Mouse (Mus musculus): Measurements from ENCODE around the gene Itpr2.

Gene Itpr2

GRCm38 (mm10) chr6:146157983-146158535 lies 344.0 kb downstream of the Itpr2 start:
- DNase-seq (ENCODE audit: low spot score) = no peak

DNA sequence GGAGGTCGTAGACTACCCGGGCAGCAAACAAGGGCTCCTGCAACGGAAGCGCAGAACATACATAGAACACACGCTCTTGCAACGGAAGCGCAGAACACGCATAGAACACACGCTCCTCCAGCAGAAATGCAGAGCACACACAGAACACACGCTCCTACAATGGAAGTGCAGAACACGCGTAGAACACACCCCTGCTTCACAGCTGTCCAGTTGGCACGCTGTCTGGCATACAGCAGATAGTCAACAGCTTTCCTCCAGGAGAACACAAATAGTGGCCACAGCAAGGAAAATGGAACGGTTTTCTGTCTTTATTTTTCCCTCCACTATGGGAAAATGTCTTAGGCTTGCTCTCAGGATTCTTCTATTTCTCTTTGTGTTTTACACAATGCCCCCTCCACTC lies 344.9 kb downstream of the Itpr2 start:
- DNase-seq (ENCODE audit: low spot score) = no peak

GRCm38 (mm10) chr6:146156536-146156935 lies 345.5 kb downstream of the Itpr2 start:
- DNase-seq (ENCODE audit: low spot score) = no peak

DNA sequence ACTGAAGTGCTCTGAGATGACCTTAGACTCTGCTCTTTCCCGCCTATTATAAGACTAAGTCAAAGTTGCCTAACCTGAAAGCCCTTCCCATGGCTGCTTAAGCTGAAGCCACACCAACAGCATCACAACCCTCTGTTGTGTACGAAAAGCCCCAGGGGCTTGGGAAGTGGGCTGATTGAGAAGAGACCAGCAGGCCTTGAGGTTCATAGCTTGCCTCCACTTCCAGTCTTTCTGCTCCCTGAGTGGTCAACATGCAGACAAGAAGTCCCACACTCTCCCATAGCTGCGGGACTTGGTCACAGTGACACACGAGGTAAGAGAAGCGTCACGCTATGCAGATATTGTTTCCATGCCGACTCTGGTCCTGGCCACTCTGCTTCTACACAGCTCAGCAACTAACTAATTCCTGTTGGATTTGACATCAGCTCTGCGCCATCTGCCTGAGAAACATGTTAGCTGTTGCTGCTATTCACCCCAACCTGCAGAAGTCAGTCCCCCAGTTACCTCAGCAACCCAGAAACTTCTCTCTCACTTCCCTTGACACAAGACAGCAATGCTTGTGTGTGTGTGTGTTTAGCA lies 346.8 kb downstream of the Itpr2 start:
- DNase-seq (ENCODE audit: low spot score) = no peak

- DNase-seq (ENCODE audit: low spot score) = no peak
These were observed 349.2 kb downstream of the Itpr2 start for GRCm38 (mm10) chr6:146152843-146153242.

GRCm38 (mm10) chr6:146140966-146141585 lies 360.9 kb downstream of the Itpr2 start:
- DNase-seq (ENCODE audit: low spot score) = no peak

DNA sequence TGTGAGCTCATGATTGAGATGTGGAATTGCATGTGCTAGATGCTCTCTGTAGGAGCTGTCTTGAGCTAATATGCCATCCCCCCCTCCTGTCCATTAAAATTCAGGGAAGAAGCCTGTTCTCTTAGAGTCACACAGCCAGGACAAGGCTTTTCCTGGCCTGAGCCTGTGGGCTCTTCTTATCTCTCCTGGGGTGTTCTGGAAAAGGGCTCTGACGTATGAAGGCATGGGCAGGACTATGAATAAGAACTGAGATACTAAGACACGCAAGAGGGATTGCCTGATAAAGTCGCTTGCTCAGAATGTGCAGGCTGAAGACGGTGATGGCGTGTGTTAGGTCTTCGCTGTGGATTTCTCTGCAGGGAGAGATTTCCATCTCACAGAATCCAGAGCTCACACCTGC lies 361.9 kb downstream of the Itpr2 start:
- no peak for DNase-seq (ENCODE audit: low spot score)

- DNase-seq (ENCODE audit: low spot score) = no peak
These were observed 365.4 kb downstream of the Itpr2 start for GRCm38 (mm10) chr6:146136646-146137045.

DNA sequence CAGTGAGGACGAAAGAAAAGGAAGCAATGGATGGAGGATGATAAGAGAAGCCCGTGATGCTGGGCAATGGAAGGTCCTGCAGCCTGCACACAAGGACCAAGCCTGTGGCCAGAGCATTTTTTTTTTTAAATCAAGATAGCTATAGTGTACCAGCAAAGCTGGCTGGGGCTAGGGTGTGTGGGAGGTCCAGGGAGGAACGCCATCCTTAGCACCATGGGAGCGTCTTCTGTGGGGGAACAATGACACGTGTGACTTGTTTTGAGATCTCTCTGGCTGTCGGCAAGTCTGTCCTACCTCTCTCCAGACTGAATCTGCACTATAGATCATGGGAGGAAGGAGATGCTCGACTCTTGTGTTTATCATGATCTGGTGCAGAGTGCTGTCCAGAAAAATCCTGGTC lies 365.8 kb downstream of the Itpr2 start:
- DNase-seq (ENCODE audit: low spot score) = no peak

DNA sequence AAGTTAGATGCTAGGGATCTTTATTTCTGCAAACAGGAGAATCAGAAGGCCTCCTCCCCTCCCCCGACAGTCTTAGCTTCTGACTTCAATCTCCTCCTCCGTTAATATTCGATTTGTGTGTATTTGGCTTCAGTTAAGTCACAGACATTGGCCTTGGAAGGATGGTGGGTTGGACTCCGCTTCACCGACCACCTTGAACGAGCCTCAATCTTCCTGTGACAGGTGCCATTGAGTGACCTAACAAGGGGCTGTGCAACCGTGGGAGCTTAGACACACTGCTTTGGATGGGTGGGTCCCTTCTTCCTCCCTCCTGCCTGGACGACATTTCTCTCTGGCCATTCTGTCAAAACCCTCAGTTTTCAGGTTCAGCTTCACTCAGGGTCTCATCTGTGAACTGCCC lies 366.7 kb downstream of the Itpr2 start:
- DNase-seq (ENCODE audit: low spot score) = no peak

GRCm38 (mm10) chr6:146133921-146134320 lies 368.1 kb downstream of the Itpr2 start:
- no peak for DNase-seq (ENCODE audit: low spot score)

- DNase-seq (ENCODE audit: low spot score) = no peak
These were observed 373.0 kb downstream of the Itpr2 start for GRCm38 (mm10) chr6:146129066-146129465.

- DNase-seq (ENCODE audit: low spot score) = no peak
These were observed 375.0 kb downstream of the Itpr2 start for GRCm38 (mm10) chr6:146126823-146127681.

GRCm38 (mm10) chr6:146125621-146126020 lies 376.4 kb downstream of the Itpr2 start:
- DNase-seq (ENCODE audit: low spot score) = no peak

DNA sequence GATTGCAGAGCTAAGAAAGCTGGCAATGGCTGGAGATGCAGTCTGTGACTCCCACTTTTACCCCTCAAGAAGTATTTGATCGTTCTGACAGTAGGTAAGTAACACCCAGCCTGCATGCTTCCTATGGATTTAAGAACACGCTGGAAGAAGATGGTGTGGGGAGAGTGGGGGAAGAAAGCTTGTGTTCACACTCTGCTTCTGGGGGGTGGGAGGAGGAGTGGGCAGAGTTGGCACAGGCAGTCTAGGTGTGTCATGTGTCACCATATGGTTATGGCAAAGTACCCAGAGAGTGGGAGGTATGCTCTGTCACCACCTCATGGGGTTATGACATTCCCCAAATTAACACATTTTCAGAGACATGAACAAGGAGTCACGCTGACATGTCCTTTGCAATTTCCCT lies 377.5 kb downstream of the Itpr2 start:
- DNase-seq (ENCODE audit: low spot score) = no peak

DNA sequence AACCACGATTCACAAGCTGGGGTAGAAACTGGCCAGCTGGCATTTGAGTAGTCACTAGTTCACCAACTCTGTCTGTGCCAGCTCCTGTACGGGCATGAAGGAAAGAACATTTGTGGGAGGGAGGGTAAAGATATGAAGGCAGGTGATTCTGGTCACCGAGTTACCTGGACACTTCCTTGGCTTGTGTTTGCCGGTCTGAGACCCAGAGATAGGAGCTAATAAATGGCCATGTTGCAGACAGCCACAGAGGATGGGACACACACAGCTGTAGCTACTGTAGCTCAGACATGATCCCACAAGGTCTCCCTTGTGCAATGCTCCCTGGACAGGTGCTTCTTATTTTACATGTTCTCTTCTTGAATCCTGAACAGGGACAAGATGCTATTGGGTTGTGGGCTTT lies 378.4 kb downstream of the Itpr2 start:
- no peak for DNase-seq (ENCODE audit: low spot score)

- DNase-seq (ENCODE audit: low spot score) = no peak
These were observed 381.9 kb downstream of the Itpr2 start for GRCm38 (mm10) chr6:146120172-146120571.

DNA sequence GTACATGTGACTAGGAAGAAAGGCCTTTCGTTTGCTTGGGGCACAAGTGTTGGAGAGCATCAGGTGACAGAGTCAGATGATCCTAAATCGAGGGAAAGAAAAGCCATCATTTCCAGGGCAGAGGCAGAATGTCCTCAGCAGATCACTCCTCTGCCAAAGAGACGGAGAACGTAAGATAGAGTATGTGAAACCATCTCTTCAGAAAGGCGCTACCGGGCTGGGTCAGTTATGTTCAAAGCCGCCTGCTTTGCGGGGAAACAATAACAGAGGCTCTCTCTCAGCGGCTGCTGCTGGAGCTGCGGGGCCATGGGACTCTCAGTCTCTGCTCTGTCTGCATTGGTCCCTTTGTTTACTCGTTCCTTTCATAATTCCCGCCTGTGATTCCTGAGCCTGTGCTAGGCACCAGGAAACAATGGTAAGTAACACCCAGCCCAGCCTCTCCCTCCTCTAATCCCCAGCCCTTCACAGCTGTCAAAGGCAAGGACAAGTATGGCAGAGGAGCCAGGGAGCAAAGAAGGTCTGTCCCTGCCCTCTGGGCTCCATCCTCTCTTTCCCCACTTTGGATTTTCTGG lies 387.2 kb downstream of the Itpr2 start:
- DNase-seq (ENCODE audit: low spot score) = peak; percentile 53

GRCm38 (mm10) chr6:146114071-146114470 lies 388.0 kb downstream of the Itpr2 start:
- DNase-seq (ENCODE audit: low spot score) = no peak

GRCm38 (mm10) chr6:146113085-146113484 lies 388.9 kb downstream of the Itpr2 start:
- DNase-seq (ENCODE audit: low spot score) = no peak

- no peak for DNase-seq (ENCODE audit: low spot score)
These were observed 389.8 kb downstream of the Itpr2 start for GRCm38 (mm10) chr6:146112211-146112610.

DNA sequence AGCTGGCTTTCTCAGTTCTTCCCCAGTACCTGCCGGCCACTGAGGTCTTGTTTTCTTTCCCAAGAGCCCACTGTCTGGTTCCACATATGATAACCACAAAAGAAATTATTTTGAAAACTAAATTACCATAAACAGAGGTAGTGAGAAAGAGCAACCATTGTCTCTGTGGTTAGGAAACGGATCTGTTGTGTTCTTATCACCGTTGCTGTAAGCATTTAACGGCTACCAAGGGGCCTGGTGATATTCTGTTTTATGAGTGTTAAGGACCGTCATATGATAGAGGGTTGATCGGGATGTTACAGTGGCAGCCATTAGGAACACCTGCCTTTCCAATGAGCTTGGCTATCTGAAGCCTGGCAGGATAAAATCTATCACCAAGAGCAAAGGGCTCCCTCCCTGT lies 390.2 kb downstream of the Itpr2 start:
- DNase-seq (ENCODE audit: low spot score) = no peak
